Mouse (Mus musculus) G1E (cell line): ENCODE data around the gene Ift43.

Experiments
- CTCF ChIP-seq: IDR thresholded peaks from 2 replicates; pipeline ENCODE4 v1.5.1; 2012; ENCODE audit warnings: low read depth, low read length, inconsistent platforms, mixed read lengths
- GATA1 ChIP-seq: IDR thresholded peaks from 2 replicates; pipeline ENCODE4 v1.6.1; 2012; ENCODE audit warnings: borderline replicate concordance, low read length, inconsistent platforms, mixed read lengths
- GATA2 ChIP-seq: IDR thresholded peaks from 2 replicates; pipeline ENCODE4 v1.6.1; 2012; ENCODE audit warnings: low read depth, low read length, inconsistent platforms, borderline replicate concordance
- POLR2AphosphoS5 ChIP-seq: IDR thresholded peaks from 2 replicates; pipeline ENCODE4 v1.6.1; 2012; ENCODE audit warnings: low read depth, low read length, inconsistent platforms; ENCODE audit not compliant: insufficient replicate concordance
- TAL1 ChIP-seq: conservative IDR thresholded peaks from 2 replicates; pipeline ENCODE4 v1.6.1; 2012; ENCODE audit warnings: low read depth, low read length, inconsistent platforms, mixed read lengths

- TF ChIP-seq CTCF (no peak), TAL1 (no peak), POLR2AphosphoS5 (no peak), GATA1 (no peak), GATA2 (no peak)
Observed at GRCm38 (mm10) chr12:86103391-86103790, 21.1 kb downstream of the Ift43 start.
